In the genomic region with DNA sequence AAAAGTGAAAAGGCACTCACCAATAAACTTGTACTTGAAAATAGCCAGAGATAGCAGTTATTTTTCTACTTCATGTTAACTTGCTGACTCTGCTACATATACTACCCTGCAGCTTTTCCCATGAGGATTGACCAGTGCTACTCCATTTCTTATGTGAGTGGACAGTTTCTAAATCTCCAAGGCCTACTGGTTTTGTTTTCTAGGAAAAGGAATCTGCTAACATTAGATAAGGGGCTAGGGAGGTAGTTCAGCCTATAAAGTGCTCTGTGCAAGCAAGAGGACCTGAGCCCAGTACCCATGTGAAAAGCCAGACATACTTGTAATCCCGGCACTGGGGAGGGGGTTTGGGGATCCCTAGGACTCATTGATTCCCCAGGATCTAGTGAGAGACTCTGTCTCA, we compare ENCODE assay signal across 14 mouse cellular contexts.
"Had no signal": no experiment of that assay in that cellular context is flagged by ENCODE, and none has a peak within 500 bp of the region (broad histone marks: within the 10 kb centered on the region; RNA-seq: fewer than 3 reads in every experiment).

No protein-coding gene starts in this region.

- DNase-seq: kidney, adult 8-10 months; kidney, postnatal 25 days; layer of hippocampus, adult 9-11 months; layer of hippocampus, postnatal 36 days; lung, embryonic 14.5 days; lung, postnatal 10 days; right cerebral cortex, adult 18-20 months; right cerebral cortex, postnatal 25 days had no signal

- H3K4me1 ChIP-seq: limb, embryonic 15.5 days had no signal

- ATAC-seq: intestine, embryonic 16.5 days; midbrain, embryonic 13.5 days had no signal

- H3K27ac ChIP-seq: limb, embryonic 15.5 days; macrophage; midbrain, embryonic 13.5 days; stomach, postnatal 0 days had no signal

- H3K9ac ChIP-seq: limb, embryonic 15.5 days; lung, embryonic 14.5 days; midbrain, embryonic 13.5 days had no signal

- H3K9me3 ChIP-seq: limb, embryonic 15.5 days; megakaryocyte, embryonic 14.5 days; midbrain, embryonic 13.5 days had no signal

- H3K27me3 ChIP-seq: limb, embryonic 15.5 days; megakaryocyte, embryonic 14.5 days; midbrain, embryonic 13.5 days had no signal

- H3K4me3 ChIP-seq: limb, embryonic 15.5 days; megakaryocyte, embryonic 14.5 days; midbrain, embryonic 13.5 days had no signal

- H3K4me2 ChIP-seq: limb, embryonic 15.5 days; lung, embryonic 14.5 days; midbrain, embryonic 13.5 days had no signal
